ENCODE assay signal across 8 mouse cellular contexts in genomic region chr13:44635221-44636007, GRCm38 (mm10).
DNase-seq lines count a peak whose midpoint lies in the region; ATAC-seq lines count a peak whose summit lies in the region.

No protein-coding gene starts in this region.

- H3K4me1 ChIP-seq in kidney, embryonic 14.5 days (ENCODE audit: control insufficient read depth, insufficient read depth, low read length), result peaks cover 17% of the 10 kb centered on the region
- peaks cover 14% of the 10 kb centered on the region for H3K4me1 ChIP-seq in hindbrain, embryonic 15.5 days (replicated peaks)
- H3K4me1 ChIP-seq in lung, embryonic 16.5 days (replicated peaks; ENCODE audit: control insufficient read depth, insufficient read depth, low read length), result peaks cover 23% of the 10 kb centered on the region
- H3K4me1 ChIP-seq in stomach, embryonic 15.5 days, result peaks cover 12% of the 10 kb centered on the region; the same call in 1 of the 2 replicates

- H3K27ac ChIP-seq in kidney, embryonic 14.5 days (ENCODE audit: low read depth, low read length), result no peak overlapping the region
- H3K27ac ChIP-seq in hindbrain, embryonic 15.5 days (replicated peaks), result no peak overlapping the region
- peak overlapping the region; percentile 77 for H3K27ac ChIP-seq in lung, embryonic 16.5 days (ENCODE audit: low read length)
- H3K27ac ChIP-seq in stomach, embryonic 15.5 days, result no peak overlapping the region

- DNase-seq in kidney, adult 18-20 months, result no peak
- DNase-seq in gastrocnemius, postnatal 25 days, result no peak
- DNase-seq in left cerebral cortex, postnatal 14 days (ENCODE audit: low spot score in 2 of 2), result no peak
- DNase-seq in right cerebral cortex, adult 18-20 months, result no peak

- no peak overlapping the region for H3K9ac ChIP-seq in kidney, embryonic 14.5 days (ENCODE audit: low read depth, low read length)
- H3K9ac ChIP-seq in hindbrain, embryonic 15.5 days, result no peak overlapping the region
- peak overlapping the region; percentile 54 for H3K9ac ChIP-seq in lung, embryonic 16.5 days (ENCODE audit: low read length)
- H3K9ac ChIP-seq in stomach, embryonic 15.5 days, result no peak overlapping the region

- 0% methylated on average over 11 of the region's 12 CpGs for WGBS in kidney, embryonic 14.5 days
- WGBS in hindbrain, embryonic 15.5 days, result 5% methylated on average over 12 of the region's 12 CpGs
- WGBS in lung, embryonic 16.5 days, result 7% methylated on average over 9 of the region's 12 CpGs
- 13% methylated on average over 9 of the region's 12 CpGs for WGBS in stomach, embryonic 15.5 days

- intact Hi-C loops in left cerebral cortex, postnatal 14 days (cut with DNase I), result no loop called here

- no peaks in the 10 kb centered on the region for H3K9me3 ChIP-seq in kidney, embryonic 14.5 days (ENCODE audit: control insufficient read depth, low read length)
- H3K9me3 ChIP-seq in hindbrain, embryonic 15.5 days, result no peaks in the 10 kb centered on the region
- 0 out of 2 replicates have a peak, but pooled peaks cover 2% of the 10 kb centered on the region for H3K9me3 ChIP-seq in lung, embryonic 16.5 days (ENCODE audit: control insufficient read depth, low read length)
- H3K9me3 ChIP-seq in stomach, embryonic 15.5 days, result no peaks in the 10 kb centered on the region

- H3K4me3 ChIP-seq in kidney, embryonic 14.5 days (ENCODE audit: low read length), result peak overlapping the region; percentile 6; the same call in 1 of the 2 replicates
- no peak overlapping the region for H3K4me3 ChIP-seq in hindbrain, embryonic 15.5 days
- peak overlapping the region; percentile 18 for H3K4me3 ChIP-seq in lung, embryonic 16.5 days (ENCODE audit: low read length)
- no peak overlapping the region for H3K4me3 ChIP-seq in stomach, embryonic 15.5 days (replicated peaks)

- H3K36me3 ChIP-seq in kidney, embryonic 14.5 days (ENCODE audit: control insufficient read depth, insufficient read depth, low read length), result no peaks in the 10 kb centered on the region
- H3K36me3 ChIP-seq in hindbrain, embryonic 15.5 days, result no peaks in the 10 kb centered on the region
- H3K36me3 ChIP-seq in lung, embryonic 16.5 days (ENCODE audit: control insufficient read depth, insufficient read depth, low read length), result no peaks in the 10 kb centered on the region
- H3K36me3 ChIP-seq in stomach, embryonic 15.5 days, result no peaks in the 10 kb centered on the region

- 0 out of 2 replicates have a peak, but pooled peaks cover 3% of the 10 kb centered on the region for H3K27me3 ChIP-seq in kidney, embryonic 14.5 days (ENCODE audit: control insufficient read depth, insufficient read depth, low read length)
- no peaks in the 10 kb centered on the region for H3K27me3 ChIP-seq in hindbrain, embryonic 15.5 days
- no peaks in the 10 kb centered on the region for H3K27me3 ChIP-seq in lung, embryonic 16.5 days (ENCODE audit: control insufficient read depth, insufficient read depth, low read depth, low read length)
- no peaks in the 10 kb centered on the region for H3K27me3 ChIP-seq in stomach, embryonic 15.5 days (replicated peaks)

- peak; percentile 70 for ATAC-seq in kidney, embryonic 14.5 days (ENCODE audit: low FRiP score, low TSS enrichment)
- ATAC-seq in hindbrain, embryonic 15.5 days (ENCODE audit: low FRiP score, low read depth), result no peak; the same call in 1 of the 2 replicates
- ATAC-seq in lung, embryonic 16.5 days (ENCODE audit: low read depth), result peak; percentile 76
- ATAC-seq in stomach, embryonic 15.5 days (ENCODE audit: insufficient read depth, low FRiP score, low read depth), result peak; percentile 31; the same call in 1 of the 2 replicates

- H3K4me2 ChIP-seq in kidney, embryonic 14.5 days (replicated peaks; ENCODE audit: low read depth, low read length), result peak overlapping the region; percentile 34
- H3K4me2 ChIP-seq in hindbrain, embryonic 15.5 days, result peak overlapping the region; percentile 44
- H3K4me2 ChIP-seq in lung, embryonic 16.5 days (ENCODE audit: low read depth, low read length), result peak overlapping the region; percentile 48
- H3K4me2 ChIP-seq in stomach, embryonic 15.5 days, result peak overlapping the region; percentile 32

Comparison
In these comparisons a context has a peak if more than half of its experiments do, and no peak if none do; other contexts are left out.
1. H3K4me3 ChIP-seq: peak in kidney, embryonic 14.5 days (single experiment) and lung, embryonic 16.5 days (single experiment); none in hindbrain, embryonic 15.5 days (single experiment) and stomach, embryonic 15.5 days (single experiment).
2. Peak in every context shown above with its lines, with median percentiles within 50 percentile points of each other: H3K4me2 ChIP-seq.